Mouse (Mus musculus): ENCODE data around the gene Muc3.
"Not testable (repeated sequence)": the region's sequence is repeated elsewhere in the genome, so short reads cannot be mapped to it uniquely, and the experiment has no call there.

Muc3 gene

DNA sequence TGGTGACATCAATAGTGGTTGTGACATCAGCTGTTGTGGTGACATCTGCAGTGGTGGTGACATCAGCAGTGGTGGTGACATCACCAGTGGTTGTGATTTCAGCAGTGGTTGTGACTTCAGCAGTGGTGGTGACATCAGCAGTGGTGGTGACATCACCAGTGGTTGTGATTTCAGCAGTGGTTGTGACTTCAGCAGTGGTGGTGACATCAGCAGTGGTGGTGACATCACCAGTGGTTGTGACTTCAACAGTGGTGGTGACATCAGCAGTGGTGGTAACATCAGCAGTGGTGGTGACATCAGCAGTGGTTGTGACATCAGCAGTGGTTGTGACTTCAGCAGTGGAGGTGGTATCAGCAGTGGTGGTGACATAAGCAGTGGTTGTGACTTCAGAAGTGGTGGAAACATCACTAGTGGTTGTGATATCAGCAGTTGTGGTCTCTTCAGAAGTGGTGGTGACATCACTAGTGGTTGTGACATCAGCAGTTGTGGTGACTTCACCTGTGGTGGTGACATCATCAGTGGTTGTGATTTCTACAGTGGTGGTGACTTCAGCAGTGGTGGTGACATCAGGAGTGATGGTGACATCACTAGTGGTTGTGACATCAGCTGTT is at the start of gene Muc3:
Muc3 (minus strand) TSS at position 51 of the 611 bp plus-strand sequence.
- not testable (repeated sequence) for DNase-seq

GRCm38 (mm10) chr5:137194488-137195120 is 45.5 kb upstream of the Muc3 start:
- DNase-seq = no peak

- DNase-seq = no peak
Measured at GRCm38 (mm10) chr5:137193279-137193952, 44.3 kb upstream of the Muc3 start.

DNA sequence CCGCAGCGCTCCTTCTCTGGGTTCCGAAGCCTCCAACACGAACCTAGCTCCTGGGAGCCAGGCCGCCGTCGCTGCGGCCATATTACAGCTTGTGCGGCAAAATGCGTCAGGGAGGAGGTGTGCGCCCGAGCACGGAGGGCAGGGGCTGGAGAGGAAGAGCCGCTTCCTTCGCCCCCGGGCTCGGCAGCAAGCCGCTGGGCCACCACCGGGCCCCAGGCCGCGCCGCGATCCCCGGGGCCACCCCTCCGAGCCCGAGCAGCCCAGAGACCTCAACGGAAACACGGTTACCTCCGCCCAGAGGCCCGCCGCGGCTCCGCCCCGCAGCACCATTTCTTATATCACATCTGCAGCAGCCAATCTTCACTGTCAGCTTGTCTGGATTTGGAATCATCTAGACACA is 40.2 kb upstream of the Muc3 start:
- DNase-seq = no peak

DNA sequence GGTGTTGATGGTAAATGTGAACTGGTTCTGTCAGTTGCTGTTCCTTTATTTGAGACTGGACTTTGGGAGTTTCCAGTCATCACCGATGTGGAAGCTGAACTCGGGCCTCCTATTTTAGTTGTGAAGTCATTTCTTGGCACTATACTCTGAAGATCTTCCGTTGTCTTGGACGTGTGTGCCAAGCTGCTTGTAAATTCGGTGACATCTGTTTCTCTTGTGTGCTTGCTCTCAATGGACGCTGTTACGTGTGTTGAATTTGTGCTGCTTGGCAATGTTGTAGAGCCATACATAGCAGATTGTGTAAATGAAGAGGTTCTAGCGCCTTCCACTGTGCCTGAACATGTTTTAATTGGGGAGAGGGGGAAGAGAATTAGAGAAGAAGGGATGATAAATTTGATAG is 36.2 kb upstream of the Muc3 start:
- DNase-seq = no peak

GRCm38 (mm10) chr5:137179646-137180374 is 30.7 kb upstream of the Muc3 start:
- DNase-seq = no peak

- DNase-seq = no peak
Measured at GRCm38 (mm10) chr5:137173967-137174366, 24.8 kb upstream of the Muc3 start.

DNA sequence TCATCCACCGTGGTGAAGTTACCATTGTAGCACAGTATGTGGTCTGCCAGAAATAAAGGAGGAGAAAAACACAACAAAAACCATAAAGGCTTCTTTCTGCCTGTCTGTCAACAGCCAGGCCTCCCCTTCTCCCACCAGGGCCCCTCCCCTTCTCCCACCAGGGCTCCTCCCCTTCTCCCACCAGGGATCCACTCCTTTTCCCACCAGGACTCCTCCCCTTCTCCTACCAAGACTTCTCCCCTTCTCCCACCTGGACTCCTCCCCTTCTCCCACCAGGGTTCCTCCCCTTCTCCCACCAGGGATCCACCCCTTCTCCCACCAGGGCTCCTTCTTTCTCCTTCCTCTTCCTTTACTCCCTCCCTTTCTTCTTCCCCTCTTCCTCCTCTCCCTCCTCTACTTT is 23.5 kb upstream of the Muc3 start:
- DNase-seq = no peak

GRCm38 (mm10) chr5:137171478-137171877 is 22.4 kb upstream of the Muc3 start:
- DNase-seq = peak; percentile 24 to 52

DNA sequence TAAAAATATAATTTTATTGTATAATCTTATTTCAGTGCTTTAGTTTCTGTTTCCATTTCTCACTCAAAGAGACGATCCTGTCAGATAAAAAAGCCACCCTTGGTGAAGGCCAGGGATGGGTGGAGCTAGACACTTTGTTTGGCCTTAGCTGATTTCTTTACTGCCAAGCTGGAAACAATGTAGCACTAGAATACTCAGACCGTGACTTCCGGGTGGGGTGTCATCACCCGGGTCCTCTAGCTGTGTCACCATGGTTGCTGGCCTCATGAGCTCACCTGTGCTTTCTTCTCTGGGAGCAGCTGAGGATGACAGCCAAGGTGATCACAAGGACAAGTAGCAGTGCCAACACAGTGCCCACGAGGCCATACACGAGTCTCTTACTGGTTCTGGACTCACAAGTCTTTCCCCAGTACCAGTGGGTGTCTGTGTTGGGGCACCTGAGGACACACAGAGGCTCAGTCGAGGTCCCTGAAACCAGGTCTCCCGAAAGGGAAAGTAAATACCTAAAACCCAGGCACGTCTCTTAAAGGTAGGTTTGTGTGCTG is 21.8 kb upstream of the Muc3 start:
- DNase-seq = peak; percentile 35 to 63

DNA sequence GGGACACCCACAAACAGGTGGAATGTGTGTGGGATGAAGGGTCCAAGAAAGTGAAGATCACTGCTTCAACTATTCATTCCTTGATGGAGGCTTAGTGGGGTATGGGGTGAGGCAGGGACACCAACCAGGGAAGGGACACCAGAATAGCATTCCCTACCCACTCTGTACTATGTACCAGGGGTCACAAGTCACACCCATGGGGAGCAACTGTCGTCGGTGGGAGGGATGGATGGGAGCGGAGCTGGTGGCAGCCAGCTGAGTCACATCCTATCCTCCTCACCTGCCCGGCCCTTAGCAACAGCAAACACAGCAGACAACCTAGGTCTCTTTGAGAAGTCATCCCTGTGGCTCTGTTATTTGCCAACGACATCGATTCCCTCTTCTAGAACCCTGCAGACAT is 18.4 kb upstream of the Muc3 start:
- no peak for DNase-seq

GRCm38 (mm10) chr5:137166012-137166411 is 16.9 kb upstream of the Muc3 start:
- DNase-seq = no peak

- no peak for DNase-seq
Measured at GRCm38 (mm10) chr5:137161853-137162252, 12.7 kb upstream of the Muc3 start.

DNA sequence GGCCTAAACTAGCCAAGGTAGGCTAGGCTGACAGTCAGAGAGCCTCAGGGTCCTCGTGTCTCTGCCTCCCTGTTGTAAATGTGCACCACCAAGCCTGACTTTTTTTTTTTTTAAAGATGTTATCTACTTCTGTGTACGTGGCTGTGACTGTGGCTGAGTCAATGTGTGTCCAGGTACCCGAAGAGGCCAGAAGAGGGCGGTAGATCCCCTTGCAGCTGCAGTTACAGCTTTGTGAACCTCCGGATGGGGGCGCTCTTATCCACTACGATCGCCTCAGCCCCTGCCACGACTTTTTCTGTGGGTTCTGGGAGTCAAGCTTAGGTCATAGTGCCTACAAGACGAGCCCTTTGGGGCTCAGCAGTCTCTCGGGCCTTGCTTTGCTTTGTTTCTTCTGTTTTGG is 10.3 kb upstream of the Muc3 start:
- DNase-seq = peak; percentile 24 to 58

DNA sequence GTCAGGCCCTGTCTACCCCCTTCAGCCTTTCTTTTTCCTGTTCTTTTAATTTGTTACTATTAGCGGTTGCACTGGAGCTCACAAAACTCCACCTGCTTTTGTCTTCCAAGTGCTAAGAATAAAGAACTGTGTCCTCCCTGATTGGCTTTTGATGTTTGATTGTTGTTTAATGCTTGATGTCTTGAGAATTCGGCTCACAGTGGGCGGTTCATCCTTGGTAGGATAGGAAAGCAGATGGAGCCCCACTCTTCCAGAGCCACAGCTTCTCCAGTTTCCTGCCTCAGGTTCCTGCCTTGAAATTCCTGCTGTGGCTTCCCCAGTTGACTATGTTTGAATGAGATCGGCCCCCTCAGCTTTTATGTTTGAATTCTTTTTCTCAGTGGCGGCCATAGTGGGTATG is 4.2 kb upstream of the Muc3 start:
- no peak for DNase-seq

DNA sequence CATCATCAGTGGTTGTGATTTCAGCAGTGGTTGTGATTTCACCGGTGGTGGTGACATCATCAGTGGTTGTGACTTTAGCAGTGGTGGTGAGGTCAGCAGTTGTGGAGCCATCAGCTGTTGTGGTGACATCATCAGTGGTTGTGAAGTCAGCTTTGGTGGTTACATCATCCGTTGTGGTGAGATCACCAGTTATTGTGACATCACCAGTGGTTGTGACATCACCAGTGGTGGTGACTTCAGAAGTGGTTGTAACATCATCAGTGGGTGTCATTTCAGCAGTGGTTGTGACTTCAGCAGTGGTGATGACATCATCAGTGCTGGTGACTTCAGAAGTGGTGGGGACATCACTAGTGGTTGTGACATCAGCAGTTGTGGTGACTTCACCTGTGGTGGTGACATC is 3.5 kb upstream of the Muc3 start:
- DNase-seq = no peak

- DNase-seq = no peak
Measured at GRCm38 (mm10) chr5:137140836-137141235, 8.3 kb downstream of the Muc3 start.

- DNase-seq = no peak
Measured at GRCm38 (mm10) chr5:137138977-137139376, 10.1 kb downstream of the Muc3 start.

GRCm38 (mm10) chr5:137134959-137135358 is 14.2 kb downstream of the Muc3 start:
- peak in 1 of 2 experiments; percentile 30 for DNase-seq

DNA sequence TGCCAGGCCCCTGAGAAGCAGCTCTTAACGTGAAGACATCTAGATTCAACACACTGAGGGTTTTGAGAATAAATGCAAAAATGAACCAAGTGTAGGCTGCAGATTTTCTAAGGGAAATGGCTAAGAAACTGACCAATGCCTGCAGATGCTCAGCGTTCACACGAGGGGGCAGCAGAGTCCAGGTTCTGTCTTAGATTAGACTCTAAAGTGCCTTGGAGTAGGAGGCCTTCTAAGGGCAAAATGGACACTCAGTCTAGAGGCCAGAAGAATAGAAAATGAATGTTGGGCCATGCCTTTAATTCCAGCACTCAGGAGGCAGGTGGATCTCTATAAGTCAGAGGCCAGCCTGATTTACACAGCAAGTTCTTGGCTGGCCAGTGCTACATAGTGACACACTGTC is 17.6 kb downstream of the Muc3 start:
- DNase-seq = peak in 1 of 2 experiments; percentile 35

GRCm38 (mm10) chr5:137129281-137129680 is 19.8 kb downstream of the Muc3 start:
- DNase-seq = peak; percentile 47 to 68

DNA sequence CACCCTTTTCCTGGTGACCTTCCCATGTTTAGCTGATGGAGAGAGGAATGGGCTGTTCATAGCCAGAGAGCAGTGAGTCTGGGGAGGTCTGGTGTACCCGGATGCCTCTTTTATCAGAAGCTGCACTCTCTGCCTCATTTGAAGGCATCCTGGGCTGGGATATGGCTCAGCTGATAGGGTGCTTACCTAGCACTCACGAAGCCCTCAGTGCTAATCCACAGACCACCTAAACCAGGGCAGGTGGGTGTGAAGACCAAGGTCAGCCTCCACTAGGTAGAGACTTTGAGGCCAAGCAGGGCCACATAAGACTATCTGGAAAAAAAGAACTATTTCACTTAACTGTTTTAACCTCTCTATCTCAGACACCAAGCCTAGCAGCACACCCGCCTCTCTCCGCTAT is 25.6 kb downstream of the Muc3 start:
- no peak for DNase-seq

DNA sequence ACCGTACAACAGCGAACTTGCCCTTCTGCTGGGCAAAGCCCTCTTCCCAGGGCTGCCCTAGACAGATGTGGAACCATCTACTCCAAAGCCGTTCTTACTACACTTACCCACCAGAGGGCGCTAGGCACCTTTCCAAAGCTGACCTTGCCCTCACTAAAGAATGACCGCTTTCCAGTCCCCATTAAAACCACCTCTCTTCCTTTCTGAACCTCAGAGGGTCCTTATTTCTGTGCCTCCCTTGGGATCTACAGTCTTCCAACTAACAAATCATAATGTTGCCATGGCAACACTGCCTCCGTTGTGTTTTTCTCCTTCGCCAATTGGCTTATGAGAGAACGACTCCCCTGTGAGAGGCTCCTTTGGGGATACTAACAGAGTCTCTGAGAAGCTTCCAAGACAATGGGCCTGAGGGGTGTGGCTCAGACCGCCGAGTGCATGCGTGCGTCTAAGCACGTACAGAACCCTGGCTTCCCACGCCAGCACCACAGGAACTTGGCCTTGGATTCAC is 26.4 kb downstream of the Muc3 start:
- peak; percentile 63 to 81 for DNase-seq
